Mouse (Mus musculus) kidney, adult 2 months (tissue): ENCODE results near the gene Lamc1. TPM values are rescaled to one million over a fixed set of nuclear protein-coding genes. Genes with fewer than 3 reads are reported as not detected.
"Not testable (repeated sequence)": the region's sequence is repeated elsewhere in the genome, so short reads cannot be mapped to it uniquely, and the experiment has no call there.

Experiments
- DNase-seq: peaks from one replicate; pipeline ENCODE4 v3.0.0; 2021
- H3K27ac ChIP-seq: fragments of 200-500 bp; 2 replicates; pipeline ENCODE4 v1.5.1; 2012; ENCODE audit warnings: low read depth, low read length, control low read depth, inconsistent platforms; ENCODE audit not compliant: insufficient read depth
- H3K27me3 ChIP-seq: fragments of 200-500 bp; replicated peaks from 2 replicates; pipeline ENCODE4 v1.6.1; 2012; ENCODE audit warnings: mild to moderate bottlenecking, moderate library complexity, low read length, inconsistent platforms; ENCODE audit not compliant: control insufficient read depth, insufficient read depth
- H3K36me3 ChIP-seq: fragments of 200-500 bp; 2 replicates; pipeline ENCODE4 v1.6.1; 2012; ENCODE audit warnings: mild to moderate bottlenecking, moderate library complexity, low read length, inconsistent platforms; ENCODE audit not compliant: control insufficient read depth, insufficient read depth
- H3K4me1 ChIP-seq: fragments of 200-500 bp; 2 replicates; pipeline ENCODE4 v1.6.1; 2011; ENCODE audit warnings: low read length; ENCODE audit not compliant: control insufficient read depth, insufficient read depth
- H3K4me3 ChIP-seq: fragments of 200-500 bp; 2 replicates; pipeline ENCODE4 v1.5.1; 2011; ENCODE audit warnings: mild to moderate bottlenecking, low read depth, low read length, control low read depth; ENCODE audit not compliant: insufficient read depth
- CTCF ChIP-seq: fragments of 200-500 bp; conservative IDR thresholded peaks from 2 replicates; pipeline ENCODE4 v1.5.1; 2011; ENCODE audit warnings: low read depth, mild to moderate bottlenecking, control low read depth, low read length, moderate library complexity, mixed read lengths; ENCODE audit not compliant: insufficient read depth, insufficient read length
- POLR2A ChIP-seq: fragments of 200-500 bp; IDR thresholded peaks from one replicate; pipeline ENCODE4 v1.6.1; 2011; ENCODE audit warnings: low read depth, low read length, control low read depth
- WGBS: fragments of 180-500 bp; shearing (Covaris S2); methylation state at CpG from one replicate; pipeline ENCODE4 v1.1.7; 2018; 5-methylcytosine and 5-hydroxymethylcytosine counted together
- polyA plus RNA-seq: library from polyadenylated mRNA; depleted of rRNA; stranded (reverse); fragments of >200 nt; gene quantifications from 2 replicates; pipeline ENCODE4 v1.2.3, GENCODE M21; 2012

Lamc1 gene
- polyA plus RNA-seq, 1 experiment = 44.6 TPM

GRCm38 (mm10) chr1:153347726-153348125 lies 15.1 kb upstream of the Lamc1 start:
- Histone ChIP-seq H3K27me3 (no peaks in the 10 kb centered on the region), H3K4me3 (no peak overlapping the region), H3K36me3 (no peaks in the 10 kb centered on the region), H3K27ac (no peak overlapping the region), H3K4me1 (no peaks in the 10 kb centered on the region)
- TF ChIP-seq CTCF (no peak), POLR2A (no peak)
- WGBS = 77% methylated on average over 3 of the region's 3 CpGs
- DNase-seq = no peak

- Histone ChIP-seq H3K36me3 (no peaks in the 10 kb centered on the region), H3K27me3 (no peaks in the 10 kb centered on the region), H3K4me1 (no peaks in the 10 kb centered on the region), H3K27ac (no peak overlapping the region), H3K4me3 (no peak overlapping the region)
- no peak for DNase-seq
- no peak for TF ChIP-seq POLR2A
- no peak for TF ChIP-seq CTCF
- WGBS = 94% methylated on average over 2 of the region's 2 CpGs
Observed at GRCm38 (mm10) chr1:153347040-153347439, 14.5 kb upstream of the Lamc1 start.

- DNase-seq = peak; percentile 28
- no peak overlapping the region for H3K27ac ChIP-seq
- H3K4me3 ChIP-seq = peak overlapping the region; percentile 26
- no peaks in the 10 kb centered on the region for H3K27me3 ChIP-seq
- WGBS = 32% methylated on average over 16 of the region's 16 CpGs
- H3K36me3 ChIP-seq = no peaks in the 10 kb centered on the region
- no peak for TF ChIP-seq CTCF
- no peaks in the 10 kb centered on the region for H3K4me1 ChIP-seq
Observed at GRCm38 (mm10) chr1:153345699-153346291, 13.2 kb upstream of the Lamc1 start.

DNA sequence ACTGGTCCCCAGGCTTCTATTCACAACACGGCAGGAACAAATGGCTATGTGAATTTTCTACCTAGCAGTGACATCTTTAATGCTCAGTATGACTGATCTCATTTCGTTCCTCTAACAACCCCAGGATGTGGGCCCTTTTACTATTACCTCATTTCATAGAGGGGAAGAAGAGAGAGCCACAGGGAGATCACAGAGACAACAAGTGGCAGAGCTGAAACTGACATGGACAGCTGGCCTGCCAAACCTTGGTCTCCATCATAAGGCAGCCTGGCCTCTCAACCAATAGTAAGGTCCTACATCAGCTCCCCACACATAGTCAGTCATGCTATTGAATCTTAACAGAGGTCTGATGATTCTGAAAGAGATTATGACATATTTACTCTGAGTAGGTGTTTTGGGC lies 12.4 kb upstream of the Lamc1 start:
- H3K27me3 ChIP-seq = no peaks in the 10 kb centered on the region
- H3K4me1 ChIP-seq = no peaks in the 10 kb centered on the region
- no peak overlapping the region for H3K4me3 ChIP-seq
- TF ChIP-seq CTCF (no peak), POLR2A (no peak)
- WGBS = 84% methylated on average over 2 of the region's 2 CpGs
- H3K27ac ChIP-seq = no peak overlapping the region
- no peaks in the 10 kb centered on the region for H3K36me3 ChIP-seq
- no peak for DNase-seq

- DNase-seq, H3K27ac ChIP-seq, H3K36me3 ChIP-seq, H3K27me3 ChIP-seq, H3K4me1 ChIP-seq, H3K4me3 ChIP-seq: not testable (repeated sequence)
- 94% methylated on average over 10 of the region's 10 CpGs for whole genome bisulfite sequencing
Observed at GRCm38 (mm10) chr1:153335451-153335850, 2.9 kb upstream of the Lamc1 start.

DNA sequence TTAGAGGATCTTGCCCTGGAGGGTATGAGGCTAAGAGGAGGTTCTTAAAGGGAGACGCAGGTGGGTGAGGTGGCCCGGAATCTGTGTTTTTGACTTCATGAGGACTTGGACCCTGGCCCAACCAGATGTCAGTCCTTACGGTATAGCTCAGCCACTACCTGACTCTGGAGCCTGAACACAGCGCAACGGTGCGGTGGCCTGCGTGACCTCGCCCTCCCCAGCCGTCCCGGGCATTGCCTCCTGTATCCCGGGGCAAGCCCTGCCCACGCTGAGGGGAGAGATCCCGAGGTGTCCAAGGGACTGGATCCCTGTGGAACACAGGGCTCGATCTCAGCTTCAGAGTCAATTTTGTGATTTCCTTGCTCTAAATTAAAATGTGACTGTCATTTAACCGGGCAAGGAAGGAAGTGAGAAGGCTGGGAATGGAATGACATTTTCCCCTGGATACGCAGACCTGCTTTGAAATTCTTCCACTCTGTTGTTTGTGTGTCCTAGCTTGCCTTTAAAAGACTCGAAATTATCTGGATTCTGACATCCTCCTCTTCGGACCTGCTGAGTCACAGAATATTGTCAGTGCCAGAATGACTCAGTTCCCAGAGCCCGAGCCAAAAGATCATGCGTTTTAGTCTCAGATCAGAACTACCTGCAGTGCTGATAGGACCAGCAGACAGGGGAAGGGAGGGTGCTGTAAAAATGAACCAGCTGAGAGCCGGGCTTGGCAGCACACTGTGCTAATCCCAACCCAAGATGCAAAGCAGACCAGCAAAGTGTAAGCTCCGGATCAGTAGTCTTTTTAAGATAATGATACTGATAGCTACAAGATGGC lies 923 bp upstream of the Lamc1 start:
- under 1% methylated on average over 22 of the region's 22 CpGs for WGBS
- DNase-seq = peak; percentile 63
- Histone ChIP-seq H3K36me3 (no peaks in the 10 kb centered on the region), H3K27ac (peak overlapping the region; percentile 85), H3K27me3 (no peaks in the 10 kb centered on the region), H3K4me1 (peaks cover 6% of the 10 kb centered on the region; the same call in 1 of the 2 replicates), H3K4me3 (peak overlapping the region; percentile 94)
- TF ChIP-seq POLR2A = peak; percentile 17
- no peak for TF ChIP-seq CTCF

DNA sequence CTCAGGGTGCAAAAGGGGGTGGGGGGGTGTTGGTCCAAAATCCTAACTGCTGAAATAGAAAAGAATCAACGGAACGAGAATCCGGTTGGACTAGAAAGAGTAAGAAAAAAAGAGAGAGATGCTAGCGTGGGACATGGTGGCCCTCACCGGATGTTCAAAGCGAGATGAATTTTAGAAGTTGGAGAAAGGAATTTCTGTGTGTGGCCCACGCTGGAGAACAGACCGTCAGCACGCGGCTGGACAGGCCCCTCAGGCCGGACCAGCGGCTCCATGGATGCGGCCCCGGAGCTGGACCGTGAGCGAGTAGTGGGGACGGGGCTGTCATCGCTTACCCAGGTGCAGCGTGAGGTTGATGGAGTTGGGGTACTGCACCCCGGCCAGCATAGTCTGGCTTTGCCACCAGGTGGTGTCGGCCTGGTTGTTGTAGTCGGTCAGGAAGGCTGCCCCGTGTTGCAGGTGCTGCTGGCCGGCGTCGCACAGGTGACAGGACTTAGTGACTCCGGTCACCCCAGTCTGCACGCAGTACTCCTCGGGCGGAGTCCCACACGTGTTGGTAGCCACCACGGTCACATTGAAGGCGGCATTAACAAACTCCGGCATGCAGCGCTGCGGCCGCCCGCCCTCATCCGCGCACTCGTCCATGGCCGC lies 666 bp downstream of the Lamc1 start:
- no peaks in the 10 kb centered on the region for H3K36me3 ChIP-seq
- TF ChIP-seq POLR2A = no peak
- peak; percentile 66 for TF ChIP-seq CTCF
- H3K27me3 ChIP-seq = no peaks in the 10 kb centered on the region
- peak overlapping the region; percentile 94 for H3K4me3 ChIP-seq
- peak overlapping the region; percentile 45 for H3K27ac ChIP-seq
- H3K4me1 ChIP-seq = peaks cover 6% of the 10 kb centered on the region; the same call in 1 of the 2 replicates
- under 1% methylated on average over 42 of the region's 42 CpGs for WGBS
- peak; percentile 76 for DNase-seq
